Mouse (Mus musculus) layer of hippocampus, postnatal 10 days (tissue): ENCODE measurements at regions not wholly inside any gene's neighbourhood (a gene's known extent, or its start where the extent isn't known, plus 50 kb on each side); places are given as distances from the start of the nearest gene placed in this dataset.

Experiments used
- DNase-seq, 2 experiments: peaks; one replicate each; pipeline ENCODE4 v3.0.0; 2021; ENCODE audit warnings: low spot score in 2 of 2

DNA sequence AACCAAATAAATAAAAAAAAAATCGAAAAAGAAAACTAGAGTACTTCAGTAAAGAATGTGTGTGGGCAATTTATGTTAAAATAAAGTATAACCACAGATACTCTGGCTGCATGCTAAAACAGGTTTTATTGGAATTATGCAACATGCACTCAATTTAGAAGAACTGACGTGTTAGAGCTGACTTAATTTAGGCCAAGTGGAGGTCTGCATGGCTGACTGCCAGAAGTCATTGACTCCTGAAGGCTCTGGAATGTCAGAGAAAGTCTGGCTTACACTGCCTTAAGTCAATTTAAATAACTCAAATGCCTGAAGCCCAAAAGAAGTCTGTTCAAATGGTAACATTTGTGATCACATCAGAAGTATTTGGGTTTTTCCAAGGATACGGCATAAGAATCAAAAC lies 198.1 kb upstream of the Gm10192 start:
- DNase-seq = no peak

DNA sequence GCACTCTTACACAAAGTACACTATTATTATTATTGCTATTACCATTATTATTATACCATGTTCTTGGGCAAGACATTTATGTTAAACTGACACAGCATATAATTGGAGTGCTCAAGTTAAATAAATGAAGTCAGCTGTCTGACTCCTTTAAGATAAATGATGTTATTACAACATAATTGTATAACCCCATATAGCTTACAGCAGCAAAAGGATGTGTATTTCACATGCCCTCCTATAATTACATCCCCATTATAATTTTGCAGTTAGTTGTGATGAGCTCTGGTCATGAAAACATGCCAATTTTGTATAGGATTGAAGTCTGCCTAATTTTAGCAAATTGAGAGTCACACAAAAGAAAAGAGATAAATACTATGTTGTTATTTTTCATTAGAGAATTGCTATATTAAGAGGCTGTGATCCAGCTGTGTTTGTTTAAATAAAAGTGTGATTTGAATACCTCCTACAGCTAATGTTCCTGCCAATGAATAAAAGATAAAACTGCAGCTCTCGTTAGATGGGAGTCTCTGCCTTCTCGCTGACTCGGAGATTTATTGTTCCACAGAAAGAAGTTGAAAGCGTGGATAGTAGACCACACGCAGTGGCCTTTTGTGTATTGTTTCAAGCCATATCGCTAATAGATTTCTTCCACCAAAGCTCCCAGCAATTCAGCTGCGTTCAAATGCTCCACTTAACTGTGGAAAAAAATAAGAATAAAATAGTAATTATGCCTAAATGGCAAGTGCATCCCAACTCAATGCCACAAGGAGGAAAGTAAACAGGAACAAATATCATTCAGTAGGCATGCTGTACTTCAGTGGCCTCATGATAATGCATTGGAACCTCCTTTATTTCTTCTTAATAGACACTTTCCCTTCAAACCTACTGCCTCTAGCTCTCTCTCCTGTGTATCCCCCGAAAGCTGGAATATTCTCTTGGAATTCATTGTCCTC lies 194.9 kb upstream of the Gm10192 start:
- DNase-seq = no peak

DNA sequence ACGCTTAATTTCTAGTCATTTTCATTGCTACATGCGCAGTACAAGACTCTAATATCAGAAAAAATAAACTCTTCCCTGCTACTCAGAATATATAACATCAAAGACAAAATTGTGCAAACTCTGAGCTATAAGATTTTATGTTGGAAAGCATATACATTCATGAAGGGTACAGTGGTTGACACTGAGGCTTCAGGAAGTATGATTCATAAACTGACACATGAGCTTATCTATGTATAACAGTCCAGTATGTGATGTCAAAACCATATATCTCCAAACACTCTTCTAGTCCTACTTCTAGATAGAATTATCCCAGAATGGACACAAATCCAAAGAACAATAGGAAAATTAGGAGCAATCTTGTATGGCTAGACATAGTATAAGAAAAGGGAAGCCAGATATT lies 177.5 kb upstream of the Gm10192 start:
- DNase-seq = no peak

DNA sequence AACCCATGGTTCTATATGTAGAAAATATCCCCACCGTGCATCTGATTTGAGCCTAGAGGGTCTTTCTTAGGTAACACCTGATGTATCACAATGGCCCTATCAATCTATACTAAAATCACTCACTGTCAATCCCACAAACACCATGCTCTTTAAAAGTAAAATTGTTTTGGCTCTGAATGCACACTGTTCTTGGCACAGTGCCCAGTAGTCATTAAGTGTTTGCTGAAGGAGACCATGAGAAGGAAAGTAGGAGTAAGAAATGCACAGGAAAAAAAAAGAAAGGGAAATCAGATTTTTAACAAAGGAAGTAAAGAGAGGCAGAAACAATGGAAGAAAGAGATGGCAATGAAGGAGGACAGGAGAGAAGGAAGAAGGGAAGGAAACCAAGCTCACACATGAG lies 175.0 kb upstream of the Gm10192 start:
- no peak for DNase-seq

DNA sequence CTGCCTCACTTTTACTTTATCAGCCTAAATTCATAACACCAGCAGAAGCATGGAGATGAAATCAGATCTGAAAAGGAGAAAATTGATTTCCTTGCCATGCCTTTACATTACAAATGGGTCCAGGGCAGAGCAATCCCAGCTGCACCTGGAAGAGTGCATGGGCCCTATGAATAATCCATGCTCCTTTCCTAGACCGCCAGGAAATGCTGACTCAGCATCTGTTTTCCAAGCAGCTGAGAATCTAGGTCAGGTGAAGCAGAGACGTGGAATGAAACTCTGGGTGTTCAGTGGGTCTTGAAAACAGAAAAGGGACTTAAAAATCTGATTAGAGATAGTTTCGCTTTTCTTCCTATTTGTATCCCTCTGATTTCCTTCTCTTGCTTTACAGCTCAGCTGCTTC lies 163.8 kb upstream of the Gm10192 start:
- DNase-seq = no peak

DNA sequence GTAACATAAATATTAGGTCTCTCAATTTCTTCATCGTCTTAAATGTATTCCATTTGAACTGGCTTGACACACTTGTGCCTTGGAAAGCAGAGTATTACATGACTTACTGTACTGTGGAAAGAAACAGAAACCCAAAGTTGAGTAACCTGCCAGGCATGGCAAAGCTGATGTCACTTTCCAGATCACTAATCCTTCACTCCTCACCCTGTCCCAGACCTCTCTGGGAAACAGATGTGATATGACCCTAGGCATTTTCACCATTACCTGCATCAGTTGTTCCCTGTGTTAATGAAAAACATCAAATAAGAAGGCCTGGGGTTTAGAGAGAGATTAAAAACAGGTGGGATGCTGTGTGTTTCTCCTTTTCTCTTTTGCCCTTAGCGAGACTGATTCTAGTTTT lies 161.4 kb upstream of the Gm10192 start:
- DNase-seq = no peak

DNA sequence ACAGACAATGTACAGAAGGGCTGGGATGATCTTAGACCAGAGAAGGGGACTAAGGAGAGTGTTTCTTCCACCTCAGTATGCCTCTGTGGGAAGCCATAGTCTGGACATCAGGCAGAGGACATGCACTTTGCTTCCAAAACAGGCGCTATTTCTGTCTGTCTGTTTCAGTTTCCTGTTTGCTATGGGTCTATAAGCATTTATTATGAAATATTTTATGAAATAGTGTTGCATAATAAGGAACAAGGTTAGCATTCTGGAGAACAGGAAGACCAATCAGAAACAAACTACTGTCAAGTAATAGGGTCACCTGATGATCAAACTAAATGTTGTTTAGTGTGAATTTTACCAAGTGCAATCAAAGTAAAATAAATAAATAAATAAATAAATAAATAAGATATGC lies 160.4 kb upstream of the Gm10192 start:
- no peak for DNase-seq
